Mouse (Mus musculus) intestine, embryonic 14.5 days (tissue): ENCODE results near the gene Tut1. TPM values are rescaled to one million over a fixed set of nuclear protein-coding genes. Genes with fewer than 3 reads are reported as not detected.
A peak's percentile ranks its signal among the peaks of the same experiment; 100 is the strongest.

ENCODE experiments used
- ATAC-seq: fragments of 200-750 bp; cut with Nextera tagmentation; replicated peaks from 2 replicates; pipeline ENCODE4 v1.8.0; 2017; ENCODE audit warnings: low read depth, moderate number of reproducible peaks, moderate TSS enrichment, moderate library complexity; ENCODE audit not compliant: low FRiP score, low TSS enrichment
- DNase-seq: peaks from one replicate; pipeline ENCODE4 v3.0.0-alpha.2; 2018; ENCODE audit warnings: low spot score
- H3K27ac ChIP-seq: fragments of 300-500 bp; sonication (generic); 2 replicates; pipeline ENCODE4 v1.5.1; 2014; ENCODE audit warnings: low read depth, mild to moderate bottlenecking, control low read depth
- H3K27me3 ChIP-seq: fragments of 300-500 bp; sonication (generic); replicated peaks from 2 replicates; pipeline ENCODE4 v1.6.1; 2014; ENCODE audit warnings: low read length, control low read depth; ENCODE audit not compliant: control insufficient read depth, insufficient read depth
- H3K36me3 ChIP-seq: fragments of 300-500 bp; sonication (generic); 2 replicates; pipeline ENCODE4 v1.6.1; 2014; ENCODE audit warnings: low read length, control low read depth; ENCODE audit not compliant: control insufficient read depth, insufficient read depth
- H3K4me1 ChIP-seq: fragments of 300-500 bp; sonication (generic); replicated peaks from 2 replicates; pipeline ENCODE4 v1.6.1; 2014; ENCODE audit warnings: low read length, control low read depth, mixed read lengths; ENCODE audit not compliant: control insufficient read depth, insufficient read depth
- H3K4me2 ChIP-seq: fragments of 300-500 bp; sonication (generic); 2 replicates; pipeline ENCODE4 v1.6.1; 2014; ENCODE audit warnings: low read length
- H3K4me3 ChIP-seq: fragments of 300-500 bp; sonication (generic); 2 replicates; pipeline ENCODE4 v1.5.1; 2014; ENCODE audit warnings: low read depth, low read length, control low read depth, mixed read lengths
- H3K9ac ChIP-seq: fragments of 300-500 bp; sonication (generic); 2 replicates; pipeline ENCODE4 v1.6.1; 2014; ENCODE audit warnings: mild to moderate bottlenecking, low read length
- H3K9me3 ChIP-seq: fragments of 300-500 bp; sonication (generic); 2 replicates; pipeline ENCODE4 v1.6.1; 2016; ENCODE audit warnings: low read length, control low read depth; ENCODE audit not compliant: control insufficient read depth
- WGBS: fragments of 180-500 bp; shearing (Covaris S2); extraction: QIAGEN DNeasy Blood & Tissue Kit; methylation state at CpG from one replicate; pipeline ENCODE4 v1.1.7; 2014; 5-methylcytosine and 5-hydroxymethylcytosine counted together
- polyA plus RNA-seq: library from polyadenylated mRNA; unstranded; fragments of >200 nt; fragmentation: Nextera tagmentation; extraction: Ambion mirVana; gene quantifications from 2 replicates; pipeline ENCODE4 v1.2.1, GENCODE M21; 2014

The Tut1 gene
- polyA plus RNA-seq, 1 experiment from 2014 or later = 33.5 TPM

GRCm38 (mm10) chr19:8940526-8941133 lies 13.0 kb upstream of the Tut1 start:
- DNase-seq (no peak), ATAC-seq (no peak)
- Histone ChIP-seq H3K4me2 (peak overlapping the region; percentile 75), H3K4me3 (0 out of 2 replicates have a peak overlapping the region, but pooled peaks have one; percentile 98), H3K27ac (no peak overlapping the region), H3K4me1 (peaks cover 26% of the 10 kb centered on the region), H3K36me3 (peaks cover 46% of the 10 kb centered on the region), H3K9me3 (no peaks in the 10 kb centered on the region), H3K9ac (peak overlapping the region; percentile 99), H3K27me3 (no peaks in the 10 kb centered on the region)
- 80% methylated on average over 15 of the region's 15 CpGs for WGBS

GRCm38 (mm10) chr19:8941136-8941514 lies 12.5 kb upstream of the Tut1 start:
- WGBS = 30% methylated on average over 10 of the region's 10 CpGs
- Histone ChIP-seq H3K27ac (peak overlapping the region; percentile 98), H3K4me1 (peaks cover 26% of the 10 kb centered on the region), H3K9me3 (no peaks in the 10 kb centered on the region), H3K4me3 (peak overlapping the region; percentile 98), H3K9ac (peak overlapping the region; percentile 99), H3K36me3 (peaks cover 48% of the 10 kb centered on the region), H3K27me3 (no peaks in the 10 kb centered on the region), H3K4me2 (peak overlapping the region; percentile 75)
- ATAC-seq = peak; percentile 9
- no peak for DNase-seq

- Histone ChIP-seq H3K4me1 (peaks cover 26% of the 10 kb centered on the region), H3K27me3 (no peaks in the 10 kb centered on the region), H3K27ac (peak within 1 kb of the TSS; percentile 98), H3K4me3 (peak within 1 kb of the TSS; percentile 98), H3K9ac (peak within 1 kb of the TSS; percentile 99), H3K36me3 (peaks cover 48% of the 10 kb centered on the region), H3K4me2 (peak within 1 kb of the TSS; percentile 75), H3K9me3 (no peaks in the 10 kb centered on the region)
- WGBS = under 1% methylated on average over 64 of the region's 64 CpGs
- DNase-seq (peak; percentile 97), ATAC-seq (peak; percentile 91)
Measured at GRCm38 (mm10) chr19:8941515-8942217, 12.0 kb upstream of the Tut1 start, which contains the start of gene Mta2. Gene Mta2, plus strand, starts transcription at chr19:8941875.

GRCm38 (mm10) chr19:8942276-8942964 lies 11.2 kb upstream of the Tut1 start:
- Histone ChIP-seq H3K9me3 (no peaks in the 10 kb centered on the region), H3K4me1 (peaks cover 26% of the 10 kb centered on the region), H3K27ac (peak overlapping the region; percentile 98), H3K36me3 (peaks cover 47% of the 10 kb centered on the region), H3K27me3 (no peaks in the 10 kb centered on the region), H3K9ac (peak overlapping the region; percentile 99), H3K4me2 (peak overlapping the region; percentile 75), H3K4me3 (peak overlapping the region; percentile 98)
- WGBS = under 1% methylated on average over 44 of the region's 46 CpGs
- DNase-seq = no peak
- peak; percentile 59 for ATAC-seq

GRCm38 (mm10) chr19:8943047-8943446 lies 10.6 kb upstream of the Tut1 start:
- Histone ChIP-seq H3K9me3 (no peaks in the 10 kb centered on the region), H3K4me3 (peak overlapping the region; percentile 98), H3K36me3 (peaks cover 47% of the 10 kb centered on the region), H3K4me2 (peak overlapping the region; percentile 75), H3K4me1 (peaks cover 26% of the 10 kb centered on the region), H3K27me3 (no peaks in the 10 kb centered on the region), H3K27ac (peak overlapping the region; percentile 98; the same call in 1 of the 2 replicates), H3K9ac (peak overlapping the region; percentile 99)
- DNase-seq (no peak), ATAC-seq (no peak)
- 56% methylated on average over 2 of the region's 2 CpGs for WGBS

GRCm38 (mm10) chr19:8944062-8944461 lies 9.6 kb upstream of the Tut1 start:
- 43% methylated on average over 5 of the region's 5 CpGs for WGBS
- DNase-seq (no peak), ATAC-seq (no peak)
- H3K9ac ChIP-seq = no peak overlapping the region
- H3K27ac ChIP-seq = no peak overlapping the region
- peaks cover 26% of the 10 kb centered on the region for H3K4me1 ChIP-seq
- peak overlapping the region; percentile 75 for H3K4me2 ChIP-seq
- H3K27me3 ChIP-seq = no peaks in the 10 kb centered on the region
- H3K9me3 ChIP-seq = no peaks in the 10 kb centered on the region
- H3K4me3 ChIP-seq = peak overlapping the region; percentile 6; the same call in 1 of the 2 replicates
- H3K36me3 ChIP-seq = peaks cover 48% of the 10 kb centered on the region

GRCm38 (mm10) chr19:8944750-8945149 lies 8.9 kb upstream of the Tut1 start:
- ATAC-seq (no peak), DNase-seq (peak; percentile 88)
- Histone ChIP-seq H3K9ac (peak overlapping the region; percentile 25; the same call in 1 of the 2 replicates), H3K27ac (no peak overlapping the region), H3K4me2 (peak overlapping the region; percentile 75), H3K4me3 (peak overlapping the region; percentile 28), H3K9me3 (no peaks in the 10 kb centered on the region), H3K4me1 (peaks cover 26% of the 10 kb centered on the region), H3K36me3 (peaks cover 49% of the 10 kb centered on the region), H3K27me3 (no peaks in the 10 kb centered on the region)
- 29% methylated on average over 5 of the region's 5 CpGs for WGBS

- ATAC-seq = no peak
- no peak overlapping the region for H3K27ac ChIP-seq
- peak overlapping the region; percentile 25 for H3K9ac ChIP-seq
- H3K36me3 ChIP-seq = peaks cover 51% of the 10 kb centered on the region
- DNase-seq = no peak
- no peaks in the 10 kb centered on the region for H3K27me3 ChIP-seq
- H3K4me1 ChIP-seq = peaks cover 26% of the 10 kb centered on the region
- no peaks in the 10 kb centered on the region for H3K9me3 ChIP-seq
- H3K4me3 ChIP-seq = peak overlapping the region; percentile 28
- H3K4me2 ChIP-seq = peak overlapping the region; percentile 75
- WGBS = 82% methylated on average over 6 of the region's 6 CpGs
Measured at GRCm38 (mm10) chr19:8945251-8945650, 8.4 kb upstream of the Tut1 start.
